Mouse (Mus musculus): ENCODE results near the gene 1110008L16Rik. TPM values are rescaled to one million over a fixed set of nuclear protein-coding genes. Genes with fewer than 3 reads are reported as not detected.
"Not testable (repeated sequence)": the region's sequence is repeated elsewhere in the genome, so short reads cannot be mapped to it uniquely, and the experiment has no call there.

Gene 1110008L16Rik
- polyA plus RNA-seq, 1 experiment from 2014 or later: 14.1 TPM

DNA sequence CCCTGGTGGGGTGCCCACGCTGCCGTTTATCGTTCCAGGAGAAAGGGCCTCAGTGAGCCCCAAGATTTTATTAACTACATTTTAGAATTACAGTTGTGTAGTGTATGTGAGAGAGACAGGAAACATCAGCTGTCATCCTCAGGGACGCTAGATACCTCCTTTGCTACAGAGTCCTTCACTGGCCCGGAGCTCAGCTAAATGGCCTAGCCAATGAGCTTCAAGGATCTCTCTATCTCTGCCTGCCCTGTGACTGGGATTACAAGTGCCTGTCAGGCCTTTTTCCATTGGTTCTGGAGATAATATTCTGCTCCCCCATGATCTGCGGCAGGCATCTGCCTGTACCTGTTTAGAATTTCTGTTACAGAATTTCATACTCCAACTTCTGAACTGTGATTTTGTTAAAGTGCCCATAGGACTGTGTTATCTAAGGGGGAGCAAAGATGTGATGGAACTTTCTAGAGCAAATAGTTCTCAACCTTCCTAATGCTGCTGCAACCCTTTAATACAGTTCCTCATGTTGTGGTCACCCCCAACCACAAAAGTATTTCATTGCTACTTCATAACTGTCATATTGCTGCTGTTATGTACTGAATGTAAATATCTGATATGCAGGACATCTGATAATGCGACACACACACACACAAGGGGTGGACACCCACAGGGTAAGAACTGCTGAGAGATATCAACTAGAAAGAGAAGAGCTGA, 87.9 kb downstream of the 1110008L16Rik start:
- no peak for ATAC-seq (ENCODE audit: low FRiP score)
- Histone ChIP-seq H3K27ac (no peak overlapping the region), H3K4me1 (peaks cover 12% of the 10 kb centered on the region), H3K36me3 (replicated peaks) (no peaks in the 10 kb centered on the region), H3K27me3 (no peaks in the 10 kb centered on the region), H3K9me3 (no peaks in the 10 kb centered on the region), H3K4me2 (no peak overlapping the region), H3K9ac (no peak overlapping the region), H3K4me3 (replicated peaks) (no peak overlapping the region)
- WGBS: 81% methylated on average over 7 of the region's 7 CpGs

DNA sequence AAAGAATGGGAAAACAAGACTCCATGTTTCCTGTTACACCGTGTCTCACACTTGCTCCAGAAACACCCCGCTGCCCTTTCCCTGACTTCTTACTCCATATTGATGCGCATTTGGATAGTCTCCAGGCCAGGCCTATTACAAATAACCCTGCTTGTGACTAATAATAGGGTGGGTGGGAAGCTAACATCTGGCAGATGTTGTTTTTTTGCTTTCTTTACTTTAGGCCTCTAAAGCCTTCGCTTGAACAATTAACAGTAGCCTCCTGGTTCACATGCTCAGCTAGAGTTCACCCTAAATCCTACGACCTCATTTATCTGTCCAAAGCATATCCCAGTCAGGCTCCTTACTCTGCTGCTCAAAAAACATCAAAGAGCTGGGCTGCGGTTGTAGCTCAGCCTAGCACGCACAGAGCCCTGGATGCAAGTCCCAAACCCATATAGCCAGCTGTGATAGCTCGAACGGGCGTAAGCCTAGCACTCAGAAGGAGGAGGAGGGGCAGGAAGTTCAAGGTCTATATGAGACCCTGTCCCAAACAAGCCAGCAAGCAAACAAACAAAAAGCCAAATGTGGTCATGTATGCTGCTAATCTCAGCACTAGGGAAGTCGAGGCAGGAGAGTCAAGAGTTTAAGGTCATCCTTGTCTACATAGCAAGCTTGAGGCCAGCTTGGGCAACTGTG, 88.5 kb downstream of the 1110008L16Rik start:
- no peaks in the 10 kb centered on the region for H3K9me3 ChIP-seq
- H3K27ac ChIP-seq: no peak overlapping the region
- H3K27me3 ChIP-seq: no peaks in the 10 kb centered on the region
- H3K36me3 ChIP-seq (replicated peaks): no peaks in the 10 kb centered on the region
- 76% methylated on average over 11 of the region's 11 CpGs for WGBS
- no peak overlapping the region for H3K9ac ChIP-seq
- no peak overlapping the region for H3K4me2 ChIP-seq
- ATAC-seq (ENCODE audit: low FRiP score): no peak
- no peak overlapping the region for H3K4me3 ChIP-seq (replicated peaks)
- peaks cover 12% of the 10 kb centered on the region for H3K4me1 ChIP-seq

DNA sequence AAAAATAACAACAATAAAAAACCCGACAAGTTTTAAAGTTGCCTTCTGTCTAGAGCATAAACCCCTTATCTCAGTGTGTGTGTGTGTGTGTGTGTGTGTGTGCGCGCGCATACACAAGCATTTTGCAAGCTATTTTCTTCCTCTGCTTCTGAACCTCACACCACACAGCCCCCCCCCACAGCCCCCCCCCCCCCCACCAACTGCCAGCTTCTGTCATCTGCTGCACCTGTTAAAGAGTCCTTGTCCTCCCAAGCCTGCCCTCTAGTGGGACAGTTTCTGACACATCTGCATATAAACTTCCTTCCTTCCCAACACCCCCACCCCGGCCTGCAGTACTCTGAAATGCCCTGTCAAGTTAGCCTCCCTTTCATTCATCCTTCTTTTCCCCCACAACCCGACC, 89.1 kb downstream of the 1110008L16Rik start:
- 72% methylated on average over 6 of the region's 6 CpGs for WGBS
- Histone ChIP-seq H3K9me3 (no peaks in the 10 kb centered on the region), H3K4me1 (peaks cover 12% of the 10 kb centered on the region), H3K27me3 (no peaks in the 10 kb centered on the region), H3K9ac (no peak overlapping the region), H3K4me3 (replicated peaks) (no peak overlapping the region), H3K4me2 (no peak overlapping the region), H3K27ac (no peak overlapping the region), H3K36me3 (replicated peaks) (no peaks in the 10 kb centered on the region)
- no peak for ATAC-seq (ENCODE audit: low FRiP score)

DNA sequence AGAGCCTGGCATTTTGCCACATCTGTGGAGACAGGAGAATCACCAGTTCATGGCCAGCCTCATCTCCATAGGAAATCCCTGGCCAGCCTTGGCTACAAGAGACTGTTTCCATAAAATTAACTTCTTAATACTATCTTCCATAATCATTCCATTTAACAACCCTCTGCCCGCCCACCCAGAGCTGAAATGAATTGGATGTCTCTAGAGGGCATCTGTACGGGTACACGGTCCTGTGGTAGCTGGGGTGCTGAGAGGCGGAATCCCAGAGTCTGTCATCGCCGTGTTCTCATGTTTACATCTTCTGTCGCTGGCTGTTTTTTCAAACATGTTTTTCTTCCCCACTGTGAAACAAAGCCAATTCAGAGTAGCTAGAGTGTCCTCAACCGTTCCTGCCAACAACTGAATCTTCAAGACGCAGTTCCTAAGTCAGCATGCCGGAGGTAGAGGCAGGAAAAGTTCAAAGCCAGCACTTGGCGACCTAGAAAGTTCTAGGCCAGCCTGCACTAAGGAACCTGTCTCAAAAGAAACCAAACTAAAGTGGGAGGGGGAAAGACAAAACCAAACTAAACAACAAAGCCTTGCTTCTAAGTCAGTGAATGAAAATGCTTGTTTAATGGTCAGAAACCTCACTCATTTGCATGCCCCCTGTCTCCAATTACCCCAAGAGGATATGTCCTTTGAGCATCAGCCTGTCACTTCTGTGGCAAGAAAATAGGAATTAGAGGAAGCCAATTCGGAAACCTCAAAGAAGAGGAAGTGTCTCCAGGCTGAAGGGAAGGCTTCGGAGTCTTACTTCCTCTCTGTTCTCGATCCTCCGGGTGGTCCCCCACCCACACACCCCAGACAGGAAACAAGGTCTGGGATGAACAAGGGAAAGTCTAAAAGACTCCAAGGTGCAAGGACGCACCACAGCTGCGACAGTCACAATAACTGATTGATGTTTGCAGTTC, 90.0 kb downstream of the 1110008L16Rik start:
- H3K36me3 ChIP-seq (replicated peaks): no peaks in the 10 kb centered on the region
- peaks cover 12% of the 10 kb centered on the region for H3K4me1 ChIP-seq
- no peak overlapping the region for H3K9ac ChIP-seq
- no peak overlapping the region for H3K27ac ChIP-seq
- no peak overlapping the region for H3K4me2 ChIP-seq
- no peaks in the 10 kb centered on the region for H3K9me3 ChIP-seq
- H3K4me3 ChIP-seq (replicated peaks): no peak overlapping the region
- no peaks in the 10 kb centered on the region for H3K27me3 ChIP-seq
- ATAC-seq (ENCODE audit: low FRiP score): no peak
- WGBS: 84% methylated on average over 17 of the region's 17 CpGs

DNA sequence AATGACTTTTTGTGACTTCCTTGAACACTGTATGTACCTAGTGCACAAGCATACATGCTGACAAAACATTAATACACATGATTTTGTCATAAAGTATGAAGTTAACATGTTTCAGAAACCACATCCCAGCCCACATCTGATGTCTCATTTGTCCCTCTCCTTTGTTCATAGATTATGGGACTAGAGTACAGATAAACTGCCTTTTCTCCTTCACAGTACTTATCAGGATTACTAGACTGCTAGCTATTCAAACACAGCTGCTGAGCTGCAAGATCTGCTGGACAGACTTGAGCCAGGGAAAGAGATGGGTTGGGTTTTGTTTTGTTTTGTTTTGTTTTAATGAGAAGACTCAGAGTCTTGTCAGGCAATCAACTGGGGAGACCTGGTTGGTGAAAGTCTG, 92.7 kb downstream of the 1110008L16Rik start:
- H3K27me3 ChIP-seq: no peaks in the 10 kb centered on the region
- no peak overlapping the region for H3K27ac ChIP-seq
- no peak overlapping the region for H3K4me2 ChIP-seq
- H3K9me3 ChIP-seq: no peaks in the 10 kb centered on the region
- ATAC-seq (ENCODE audit: low FRiP score): no peak
- H3K9ac ChIP-seq: no peak overlapping the region
- H3K4me1 ChIP-seq: no peaks in the 10 kb centered on the region
- H3K36me3 ChIP-seq (replicated peaks): no peaks in the 10 kb centered on the region
- H3K4me3 ChIP-seq (replicated peaks): no peak overlapping the region

DNA sequence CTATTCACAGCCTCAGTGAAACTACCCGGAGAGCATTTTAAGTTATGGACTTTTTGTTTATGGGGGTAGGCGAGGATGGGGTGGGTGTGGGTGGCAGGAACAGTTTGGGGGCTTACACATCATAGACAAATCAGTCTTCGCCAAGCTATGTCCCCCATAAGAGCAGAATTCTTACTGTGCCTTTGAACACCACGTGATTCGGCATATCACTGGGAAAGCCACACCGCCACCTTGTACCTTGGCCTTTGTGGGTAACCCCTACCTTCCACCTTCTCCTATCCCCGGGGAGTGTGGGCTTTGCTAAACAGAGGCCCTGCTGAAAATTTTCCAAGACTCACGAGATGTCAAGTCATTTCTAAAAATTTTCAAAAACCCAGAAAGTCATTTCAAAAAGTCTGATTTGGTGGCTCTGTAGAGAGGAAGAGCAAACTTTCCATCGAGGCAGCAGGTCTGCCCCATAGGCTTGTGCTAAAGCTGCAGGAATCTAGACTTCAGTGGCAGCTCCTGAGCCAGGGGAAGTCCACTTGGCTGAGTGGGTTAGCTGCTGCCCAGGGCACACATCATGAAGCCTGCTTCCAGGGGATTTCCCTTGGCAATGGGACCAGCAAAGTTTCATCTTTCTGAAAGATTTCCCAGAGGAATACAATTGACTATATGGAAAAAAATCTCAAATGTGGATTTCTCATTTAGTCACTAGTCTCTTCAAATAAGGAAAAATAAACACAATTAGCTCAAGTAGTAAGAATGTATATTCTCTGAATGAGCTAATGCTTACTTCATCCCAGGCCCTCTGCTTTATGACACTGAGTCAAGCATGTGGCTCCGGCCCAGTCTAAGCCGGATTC, 93.6 kb downstream of the 1110008L16Rik start:
- Histone ChIP-seq H3K4me3 (replicated peaks) (no peak overlapping the region), H3K9me3 (no peaks in the 10 kb centered on the region), H3K36me3 (replicated peaks) (no peaks in the 10 kb centered on the region), H3K4me2 (no peak overlapping the region), H3K9ac (no peak overlapping the region), H3K27me3 (no peaks in the 10 kb centered on the region), H3K4me1 (peaks cover 4% of the 10 kb centered on the region), H3K27ac (no peak overlapping the region)
- WGBS: 84% methylated on average over 11 of the region's 11 CpGs
- ATAC-seq (ENCODE audit: low FRiP score): no peak

DNA sequence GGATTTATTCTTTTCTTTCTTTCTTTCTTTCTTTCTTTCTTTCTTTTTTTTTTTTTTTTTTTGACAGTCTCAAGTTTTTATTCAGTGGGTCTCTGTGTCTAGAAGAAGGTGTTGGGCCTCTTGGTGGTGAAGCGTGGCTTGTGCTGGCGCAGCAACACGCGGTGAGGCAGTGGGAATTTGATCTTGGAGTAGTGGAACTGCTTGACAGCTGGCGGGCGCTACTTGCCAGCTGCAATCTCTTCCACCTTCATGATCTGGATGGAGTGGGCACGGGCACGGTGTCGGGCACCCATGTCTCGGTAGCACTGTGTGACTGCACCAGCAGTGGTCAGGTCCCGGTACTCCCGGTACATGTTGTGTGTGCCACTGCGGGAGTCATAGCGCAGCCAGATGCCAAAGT, 96.2 kb downstream of the 1110008L16Rik start:
- not testable (repeated sequence) for H3K9ac ChIP-seq; H3K36me3 ChIP-seq (replicated peaks); H3K27me3 ChIP-seq; H3K4me2 ChIP-seq; H3K27ac ChIP-seq; ATAC-seq (ENCODE audit: low FRiP score); H3K4me3 ChIP-seq (replicated peaks); H3K9me3 ChIP-seq
- H3K4me1 ChIP-seq: peaks cover 15% of the 10 kb centered on the region
- 92% methylated on average over 14 of the region's 14 CpGs for WGBS

DNA sequence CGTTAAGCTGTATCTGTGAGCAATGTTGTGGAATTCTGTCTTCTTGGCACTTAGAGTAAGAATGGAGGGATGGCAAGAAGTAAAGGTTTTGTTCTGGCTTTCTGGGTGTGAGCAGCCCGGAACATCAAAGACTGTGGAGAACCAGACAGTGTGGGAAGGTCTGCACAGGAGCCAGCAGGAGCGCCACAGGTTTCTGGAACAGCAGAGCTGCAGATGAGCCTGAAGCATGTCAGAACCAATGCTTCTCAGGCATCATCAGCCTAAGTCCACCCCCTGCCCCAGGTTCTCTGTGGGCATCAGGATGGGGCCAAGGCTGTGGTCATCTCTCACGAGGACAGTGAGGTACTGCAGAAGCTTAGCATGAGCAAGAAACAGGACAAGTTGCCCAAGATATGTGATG, 97.2 kb downstream of the 1110008L16Rik start:
- Histone ChIP-seq H3K9me3 (no peaks in the 10 kb centered on the region), H3K27ac (no peak overlapping the region), H3K27me3 (no peaks in the 10 kb centered on the region), H3K4me3 (replicated peaks) (no peak overlapping the region), H3K4me2 (no peak overlapping the region), H3K4me1 (peaks cover 15% of the 10 kb centered on the region), H3K36me3 (replicated peaks) (no peaks in the 10 kb centered on the region), H3K9ac (no peak overlapping the region)
- WGBS: 90% methylated on average over 4 of the region's 4 CpGs
- ATAC-seq (ENCODE audit: low FRiP score): no peak

DNA sequence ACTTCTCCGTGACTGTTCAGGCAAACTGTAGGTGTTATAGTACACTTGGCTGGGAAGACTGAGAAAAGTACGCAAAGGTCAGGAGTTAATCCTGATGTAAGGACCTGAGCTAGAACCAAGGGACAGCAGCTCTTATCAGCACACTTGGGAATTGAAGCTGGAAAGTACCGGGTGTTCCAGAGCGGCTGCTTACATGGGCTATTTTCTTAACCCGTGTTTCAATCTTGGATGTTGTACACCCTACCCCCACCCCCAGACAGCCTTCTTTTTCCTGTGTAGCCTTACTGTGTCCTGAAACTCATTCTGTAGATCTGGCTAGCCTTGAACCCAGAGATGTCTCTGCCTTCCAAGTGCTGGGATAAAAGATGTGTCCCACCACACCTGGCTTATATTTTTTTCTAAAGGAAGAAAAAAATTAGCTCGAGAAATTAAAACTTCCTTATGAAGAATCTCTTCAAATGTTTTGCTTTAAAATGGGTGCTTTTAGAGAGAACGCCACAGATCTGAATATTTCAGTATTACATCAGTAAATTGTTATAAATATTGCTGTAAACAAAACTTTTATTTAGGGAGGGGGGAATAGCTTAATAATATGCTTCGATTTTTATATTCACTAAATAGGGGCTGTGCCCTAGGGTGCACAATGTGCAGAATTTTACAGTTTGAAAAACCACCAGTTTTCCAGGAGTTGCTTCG, 98.3 kb downstream of the 1110008L16Rik start:
- no peak for ATAC-seq (ENCODE audit: low FRiP score)
- H3K9me3 ChIP-seq: no peaks in the 10 kb centered on the region
- no peaks in the 10 kb centered on the region for H3K36me3 ChIP-seq (replicated peaks)
- peak overlapping the region; percentile 94 for H3K4me3 ChIP-seq (replicated peaks)
- peak overlapping the region; percentile 95 for H3K4me2 ChIP-seq
- no peaks in the 10 kb centered on the region for H3K27me3 ChIP-seq
- H3K27ac ChIP-seq: peak overlapping the region; percentile 87
- WGBS: 75% methylated on average over 9 of the region's 9 CpGs
- peaks cover 15% of the 10 kb centered on the region for H3K4me1 ChIP-seq
- peak overlapping the region; percentile 93 for H3K9ac ChIP-seq

DNA sequence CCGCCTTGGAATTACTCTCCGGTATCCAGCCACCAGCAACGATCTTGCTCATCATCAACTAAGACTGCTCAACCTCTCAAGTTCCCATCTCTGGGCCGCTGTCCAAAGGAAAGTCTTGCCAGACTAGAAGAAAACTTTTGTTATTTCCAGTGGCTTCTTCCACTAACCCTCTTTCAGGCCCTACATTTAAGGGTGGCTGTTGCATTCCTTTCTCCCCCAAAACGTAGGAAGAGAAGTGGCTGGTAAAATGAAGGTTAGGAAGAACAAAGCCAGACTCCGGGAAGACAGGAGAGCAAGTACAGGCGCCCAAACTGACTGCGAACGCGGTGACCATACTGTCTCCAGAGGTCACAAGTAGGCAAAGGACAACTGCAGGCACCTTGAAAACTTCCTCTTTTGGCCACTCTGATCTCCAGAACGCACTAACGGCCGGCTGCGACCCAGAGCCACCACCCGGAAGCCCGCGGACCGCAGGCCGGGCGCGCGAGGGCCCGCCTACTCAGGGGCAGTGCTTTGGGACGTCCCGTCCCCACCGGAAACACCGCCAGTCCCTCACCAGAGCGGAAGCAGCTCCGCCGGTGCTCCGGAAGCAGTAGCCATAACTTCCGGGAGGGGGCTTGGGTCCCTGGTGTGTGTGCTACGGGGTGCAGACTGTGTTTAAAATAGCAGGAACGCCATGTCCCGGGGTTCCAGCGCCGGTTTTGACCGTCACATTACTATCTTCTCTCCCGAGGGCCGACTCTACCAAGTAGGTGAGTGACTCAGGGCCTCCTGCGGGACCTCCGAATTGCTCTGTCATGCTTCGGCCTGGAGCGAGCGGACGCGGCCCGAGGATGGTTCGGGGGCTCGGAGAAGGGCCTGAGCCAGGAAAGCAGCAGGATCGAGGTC, 99.1 kb downstream of the 1110008L16Rik start:
- Histone ChIP-seq H3K27me3 (no peaks in the 10 kb centered on the region), H3K9me3 (no peaks in the 10 kb centered on the region), H3K36me3 (replicated peaks) (0 out of 2 replicates have a peak, but pooled peaks cover 2% of the 10 kb centered on the region), H3K27ac (peak overlapping the region; percentile 87), H3K4me3 (replicated peaks) (peak overlapping the region; percentile 94), H3K9ac (peak overlapping the region; percentile 93), H3K4me1 (peaks cover 15% of the 10 kb centered on the region), H3K4me2 (peak overlapping the region; percentile 95)
- peak; percentile 99 for ATAC-seq (ENCODE audit: low FRiP score)
- under 1% methylated on average over 51 of the region's 51 CpGs for WGBS
